8 mouse cellular contexts compared by ENCODE assay signal in the genomic region with DNA sequence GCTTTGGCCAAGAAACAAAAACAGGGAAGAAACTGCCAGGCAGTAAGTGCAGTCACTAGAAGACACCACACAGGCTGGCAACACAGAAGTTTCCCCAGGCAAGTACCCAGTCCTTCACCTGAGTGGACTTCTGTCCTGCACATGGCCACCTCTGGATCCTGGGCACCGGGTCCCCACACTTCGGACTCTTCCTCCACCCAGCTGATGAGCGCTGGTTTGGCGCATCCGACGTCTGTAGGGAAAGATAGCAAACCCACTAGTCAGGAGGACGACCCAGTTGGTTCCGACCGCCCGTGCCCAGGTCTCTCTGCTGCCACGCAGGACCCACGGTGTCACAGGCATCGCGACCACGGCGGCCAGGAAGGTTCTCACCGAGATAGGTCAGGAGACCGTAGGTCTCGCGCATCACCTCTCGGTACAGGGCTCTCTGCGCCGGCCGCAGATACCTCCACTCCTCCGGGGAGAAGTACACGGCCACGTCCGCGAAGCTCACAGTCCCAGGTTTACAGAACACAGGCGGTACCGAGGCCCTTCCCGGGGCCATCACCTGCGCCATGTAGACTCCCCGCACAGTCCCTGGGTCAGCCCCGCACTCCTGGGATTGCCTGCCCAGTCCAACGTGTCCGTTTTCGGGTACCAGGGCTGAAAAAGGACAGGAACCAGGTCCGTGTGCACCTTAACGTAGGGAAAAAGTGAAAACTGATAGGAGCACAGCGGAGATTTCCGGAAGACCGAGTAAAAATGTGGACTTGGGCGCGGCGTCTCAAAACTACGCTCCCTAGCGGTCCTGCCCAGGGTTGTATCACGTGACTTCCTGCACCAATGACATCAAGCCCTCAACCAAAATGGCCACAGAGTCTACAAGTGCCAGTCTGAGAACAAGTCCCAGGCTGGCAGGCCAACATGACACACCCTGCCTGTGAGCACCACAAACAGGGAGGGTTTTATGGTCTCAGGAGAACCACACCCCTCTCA. TPM values are rescaled to one million over a fixed set of nuclear protein-coding genes. Genes with fewer than 3 reads are reported as not detected.
DNase-seq lines count a peak whose midpoint lies in the region; ATAC-seq and TF ChIP-seq lines count a peak whose summit lies in the region.
"Not testable (repeated sequence)": the region's sequence is repeated elsewhere in the genome, so short reads cannot be mapped to it uniquely, and the experiment has no call there.

TSS of gene Zfp747 (minus strand) at position 780 of the 975 bp plus-strand sequence.

- not testable (repeated sequence) for H3K4me1 ChIP-seq in bone marrow, adult 2 months (ENCODE audit: control insufficient read depth, insufficient read depth, low read length); embryonic facial prominence, embryonic 15.5 days; kidney, embryonic 14.5 days (ENCODE audit: control insufficient read depth, insufficient read depth, low read length); limb, embryonic 15.5 days

- H3K4me2 ChIP-seq in embryonic facial prominence, embryonic 15.5 days (replicated peaks): peak within 1 kb of the TSS; percentile 75
- peak within 1 kb of the TSS; percentile 71 for H3K4me2 ChIP-seq in kidney, embryonic 14.5 days (replicated peaks; ENCODE audit: low read depth, low read length)
- H3K4me2 ChIP-seq in limb, embryonic 15.5 days: peak within 1 kb of the TSS; percentile 72

- peak; percentile 92 for ATAC-seq in embryonic facial prominence, embryonic 15.5 days (ENCODE audit: insufficient number of reproducible peaks, low FRiP score, low TSS enrichment, low read depth)
- peak; percentile 93 for ATAC-seq in kidney, embryonic 14.5 days (ENCODE audit: low FRiP score, low TSS enrichment)
- ATAC-seq in limb, embryonic 15.5 days (ENCODE audit: insufficient number of reproducible peaks, low FRiP score, low TSS enrichment, low read depth): peak; percentile 85

- DNase-seq in 416B (ENCODE audit: low read depth): peak; percentile 98
- DNase-seq in heart, adult 9 months (ENCODE audit: low spot score in 2 of 2): peak; percentile 96 to 97
- peak; percentile 85 for DNase-seq in monocyte, adult 2 months (ENCODE audit: low read depth in 1 of 2, low spot score in 2 of 2)
- DNase-seq in spleen, postnatal 36 days (ENCODE audit: low spot score in 2 of 2): peak; percentile 94 to 96

- H3K27ac ChIP-seq in bone marrow, adult 2 months (ENCODE audit: control insufficient read depth, insufficient read depth, low read depth, low read length, poor library complexity): peak within 1 kb of the TSS; percentile 28
- peak within 1 kb of the TSS; percentile 55; the same call in 1 of the 2 replicates for H3K27ac ChIP-seq in embryonic facial prominence, embryonic 15.5 days (replicated peaks)
- peak within 1 kb of the TSS; percentile 62; the same call in 1 of the 2 replicates for H3K27ac ChIP-seq in kidney, embryonic 14.5 days (ENCODE audit: low read depth, low read length)
- peak within 1 kb of the TSS; percentile 82 for H3K27ac ChIP-seq in limb, embryonic 15.5 days

- peak within 1 kb of the TSS; percentile 96 for H3K4me3 ChIP-seq in bone marrow, adult 2 months (replicated peaks; ENCODE audit: control insufficient read depth, low read depth, low read length)
- H3K4me3 ChIP-seq in embryonic facial prominence, embryonic 15.5 days (replicated peaks): peak within 1 kb of the TSS; percentile 76
- H3K4me3 ChIP-seq in kidney, embryonic 14.5 days (ENCODE audit: low read length): peak within 1 kb of the TSS; percentile 73
- H3K4me3 ChIP-seq in limb, embryonic 15.5 days: peak within 1 kb of the TSS; percentile 68

- H3K27me3 ChIP-seq in embryonic facial prominence, embryonic 15.5 days; kidney, embryonic 14.5 days (ENCODE audit: control insufficient read depth, insufficient read depth, low read length); limb, embryonic 15.5 days: not testable (repeated sequence)

- H3K9ac ChIP-seq in embryonic facial prominence, embryonic 15.5 days: peak within 1 kb of the TSS; percentile 60
- peak within 1 kb of the TSS; percentile 73 for H3K9ac ChIP-seq in kidney, embryonic 14.5 days (ENCODE audit: low read depth, low read length)
- peak within 1 kb of the TSS; percentile 72 for H3K9ac ChIP-seq in limb, embryonic 15.5 days

- not testable (repeated sequence) for TF ChIP-seq POLR2A in bone marrow, adult 2 months (IDR thresholded peaks at IDR 0.05; ENCODE audit: borderline replicate concordance, control insufficient read depth, low read depth, low read length)

- WGBS in bone marrow, adult 2 months: under 1% methylated on average over 49 of the region's 49 CpGs
- whole genome bisulfite sequencing in embryonic facial prominence, embryonic 15.5 days: 2% methylated on average over 49 of the region's 49 CpGs
- WGBS in kidney, embryonic 14.5 days: 1% methylated on average over 49 of the region's 49 CpGs
- 3% methylated on average over 48 of the region's 49 CpGs for WGBS in limb, embryonic 15.5 days

- TF ChIP-seq CTCF in bone marrow, adult 2 months (IDR thresholded peaks at IDR 0.05; ENCODE audit: control insufficient read depth, insufficient read depth, low read length): peak; percentile 68

- H3K36me3 ChIP-seq in embryonic facial prominence, embryonic 15.5 days: peaks cover 12% of the 10 kb centered on the region
- not testable (repeated sequence) for H3K36me3 ChIP-seq in kidney, embryonic 14.5 days (ENCODE audit: control insufficient read depth, insufficient read depth, low read length)
- peaks cover 11% of the 10 kb centered on the region for H3K36me3 ChIP-seq in limb, embryonic 15.5 days

- not testable (repeated sequence) for H3K9me3 ChIP-seq in embryonic facial prominence, embryonic 15.5 days (replicated peaks); kidney, embryonic 14.5 days (ENCODE audit: control insufficient read depth, low read length); limb, embryonic 15.5 days

RNA-seq across cellular contexts. Expression of gene Zfp747, which starts in this region (rescaled TPM):
- 2.8 and 3.9 TPM in 2 replicates for polyA plus RNA-seq in bone marrow, adult 2 months (2011; ENCODE audit: insufficient read depth, insufficient read length, low replicate concordance, missing spikeins)
- polyA plus RNA-seq in embryonic facial prominence, embryonic 15.5 days (2015; fragmentation: Nextera tagmentation; extraction: Ambion mirVana): 10.6 and 12.3 TPM in 2 replicates
- polyA plus RNA-seq in kidney, embryonic 14.5 days (2014; fragmentation: Nextera tagmentation; extraction: Ambion mirVana): 5.7 and 8.4 TPM in 2 replicates
- polyA plus RNA-seq in limb, embryonic 15.5 days (2015; fragmentation: Nextera tagmentation; extraction: Ambion mirVana): 9.4 and 10.1 TPM in 2 replicates

Comparison
In these comparisons a context has a peak if more than half of its experiments do, and no peak if none do; other contexts are left out.
1. Peak in every context shown above with its lines: DNase-seq, ATAC-seq, H3K4me3 ChIP-seq and H3K27ac ChIP-seq.
2. H3K27ac ChIP-seq: peak in every context shown above with its lines; median percentile 82 in limb, embryonic 15.5 days; 62 in kidney, embryonic 14.5 days; 55 in embryonic facial prominence, embryonic 15.5 days; 28 in bone marrow, adult 2 months.